Mouse (Mus musculus) thymus, adult 18-20 months (tissue): ENCODE data around the gene Pfn3.
"Not testable (repeated sequence)": the region's sequence is repeated elsewhere in the genome, so short reads cannot be mapped to it uniquely, and the experiment has no call there.

ENCODE experiments used
- DNase-seq, 2 experiments: peaks; one replicate each; pipeline ENCODE4 v3.0.0; 2022; ENCODE audit warnings: mixed read lengths in 2 of 2

Pfn3 gene

GRCm38 (mm10) chr13:55414743-55415380, at the start of gene Pfn3:
Gene Pfn3 (minus strand): TSS chr13:55415232.
- no peak for DNase-seq

DNA sequence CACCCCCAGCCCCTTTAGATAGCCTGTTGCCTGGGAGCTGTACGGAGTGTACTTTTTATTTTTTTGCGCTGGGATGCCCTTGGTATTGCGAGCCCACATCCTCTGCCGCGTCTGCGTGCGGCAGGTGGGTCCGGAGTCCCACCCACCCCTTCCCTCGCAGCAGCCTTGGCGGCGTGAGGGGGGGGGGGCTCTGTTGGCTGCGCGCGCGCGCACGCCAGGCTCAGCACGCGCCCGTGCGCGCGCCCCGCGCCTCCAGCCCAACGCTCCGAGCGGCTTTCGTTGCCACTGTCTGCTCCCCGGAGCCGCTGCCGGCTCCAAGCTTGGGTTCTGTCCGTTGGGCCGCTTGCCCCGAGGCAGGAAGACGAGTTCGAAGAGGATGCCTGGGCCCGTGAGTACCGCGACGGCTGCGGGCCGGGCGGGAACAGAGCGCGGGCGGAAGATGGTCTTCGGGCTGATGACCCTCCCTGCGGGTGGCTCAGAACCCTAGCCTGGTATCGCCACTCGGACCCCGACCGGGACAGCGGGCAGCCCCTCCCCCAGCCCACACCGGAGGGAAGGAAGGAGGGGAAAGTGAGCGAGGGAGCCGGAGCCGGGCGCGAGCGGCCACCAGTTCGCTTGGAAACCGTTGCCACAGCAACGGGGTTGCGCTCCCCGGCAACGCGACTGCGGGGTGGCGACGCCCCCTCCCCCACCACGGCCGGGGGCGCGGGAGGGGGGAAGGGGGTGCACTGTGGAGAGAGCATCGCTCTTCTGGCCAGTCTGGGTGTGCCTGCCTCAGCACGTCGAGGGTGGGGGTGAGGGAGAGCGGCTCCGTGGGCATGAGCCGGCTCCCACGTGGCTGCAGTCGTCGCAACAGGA, 49.2 kb upstream of the Pfn3 start, which contains the start of gene Prr7:
TSS of gene Prr7 (plus strand) at position 241 of the 858 bp plus-strand sequence.
- peak; percentile 54 to 69 for DNase-seq

- peak in 1 of 2 experiments; percentile 18 for DNase-seq
Observed at GRCm38 (mm10) chr13:55463399-55464026, 48.5 kb upstream of the Pfn3 start.

DNA sequence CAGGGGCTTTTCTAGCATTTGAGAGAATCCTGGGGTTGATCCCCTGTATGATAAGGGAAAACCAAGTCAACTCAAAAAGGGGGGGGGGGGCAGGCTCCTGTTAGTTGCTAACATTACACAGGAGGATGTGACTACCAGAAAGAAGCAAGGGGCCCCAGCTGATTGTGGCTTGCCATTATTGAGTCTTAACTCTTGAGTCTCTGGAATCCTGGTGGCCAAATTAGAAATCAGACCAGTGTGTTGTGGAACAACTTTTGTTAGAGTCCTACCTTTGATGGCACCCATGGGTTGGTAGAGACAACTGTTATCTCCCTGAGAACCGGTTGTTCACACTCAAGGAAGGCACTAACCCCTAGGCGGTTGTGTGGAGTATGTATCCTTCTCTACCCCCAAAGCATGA, 47.9 kb upstream of the Pfn3 start:
- DNase-seq, result peak in 1 of 2 experiments; percentile 7

- DNase-seq, result no peak
Observed at GRCm38 (mm10) chr13:55451785-55452549, 36.9 kb upstream of the Pfn3 start.

DNA sequence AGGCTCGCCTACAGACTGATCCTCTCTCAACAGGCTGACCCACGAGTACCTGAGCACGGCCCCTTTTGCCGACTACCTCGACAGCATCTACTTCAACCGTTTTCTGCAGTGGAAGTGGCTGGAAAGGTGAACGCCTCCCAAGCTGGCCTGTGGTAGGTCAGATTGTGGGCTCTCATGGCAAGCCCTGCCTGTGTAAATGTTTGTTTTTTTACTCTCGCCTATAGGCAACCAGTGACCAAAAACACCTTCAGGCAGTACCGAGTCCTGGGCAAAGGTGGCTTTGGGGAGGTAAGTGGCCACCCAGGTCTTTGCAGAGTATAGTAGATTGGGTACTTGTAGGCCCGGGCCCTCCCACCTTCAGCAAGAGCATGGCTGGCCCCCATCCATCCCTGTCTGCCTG, 36.3 kb upstream of the Pfn3 start:
- no peak for DNase-seq

DNA sequence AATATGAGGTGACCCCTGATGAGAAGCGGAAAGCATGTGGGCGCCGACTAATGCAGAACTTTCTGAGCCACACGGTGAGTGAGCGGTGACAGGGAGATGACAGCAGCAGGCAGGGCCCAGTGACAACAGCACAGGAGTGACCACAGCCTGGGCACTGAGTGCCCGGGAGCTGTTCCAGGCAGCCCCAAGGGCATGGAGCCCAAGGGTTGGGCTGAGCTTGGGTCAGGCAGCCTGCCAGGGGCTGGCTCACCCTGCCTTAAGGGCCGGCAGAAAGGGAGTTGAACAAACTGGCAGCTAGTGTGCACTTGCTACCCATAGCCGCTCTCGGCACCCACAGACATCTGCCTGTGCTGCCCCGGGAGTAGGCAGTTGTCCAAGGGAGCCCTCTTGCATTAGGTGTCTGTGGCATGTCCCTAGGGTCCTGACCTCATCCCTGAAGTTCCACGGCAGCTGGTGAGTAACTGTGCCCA, 35.5 kb upstream of the Pfn3 start:
- DNase-seq, result no peak

DNA sequence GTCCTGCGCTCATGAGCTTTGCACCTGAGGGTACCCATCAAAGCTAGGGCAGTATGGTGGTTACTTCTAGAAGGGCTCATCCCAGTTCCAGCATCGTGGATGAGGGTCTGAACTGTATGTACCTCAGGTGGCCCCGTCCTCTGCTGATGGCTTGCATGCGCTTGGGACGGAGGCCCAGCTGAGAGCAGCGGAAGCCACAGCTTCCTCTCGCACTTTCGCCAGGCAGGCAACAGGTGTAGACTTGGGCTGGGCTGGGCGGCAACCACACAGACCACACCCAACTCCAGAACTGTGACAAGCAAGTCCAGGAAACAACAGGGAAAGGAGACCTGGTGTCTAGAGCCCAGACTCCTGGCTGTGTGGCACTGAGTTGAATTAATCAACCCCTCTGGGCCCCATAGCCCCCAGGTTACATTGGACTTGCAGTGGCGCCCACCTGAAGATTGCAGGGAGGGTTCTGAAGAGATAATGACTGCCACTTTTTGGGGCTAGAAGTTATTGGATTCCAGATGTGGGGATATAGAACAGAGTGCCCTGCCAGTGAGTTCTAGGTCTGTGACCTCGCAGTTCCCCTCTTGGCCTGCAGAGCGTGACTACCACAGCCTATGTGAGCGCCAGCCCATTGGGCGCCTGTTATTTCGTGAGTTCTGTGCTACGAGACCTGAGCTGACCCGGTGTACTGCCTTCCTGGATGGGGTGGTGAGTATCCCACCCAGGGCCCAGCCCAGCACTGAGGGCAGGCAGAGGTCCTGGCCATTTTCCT, 34.8 kb upstream of the Pfn3 start:
- peak; percentile 73 to 81 for DNase-seq

GRCm38 (mm10) chr13:55449205-55449604, 34.2 kb upstream of the Pfn3 start:
- peak in 1 of 2 experiments; percentile 55 for DNase-seq

GRCm38 (mm10) chr13:55448131-55448530, 33.1 kb upstream of the Pfn3 start:
- no peak for DNase-seq

GRCm38 (mm10) chr13:55447543-55447943, 32.5 kb upstream of the Pfn3 start:
- DNase-seq, result peak; percentile 61 to 78

- peak in 1 of 2 experiments; percentile 30 for DNase-seq
Observed at GRCm38 (mm10) chr13:55446483-55447105, 31.6 kb upstream of the Pfn3 start.

- peak in 1 of 2 experiments; percentile 56 for DNase-seq
Observed at GRCm38 (mm10) chr13:55445361-55446091, 30.5 kb upstream of the Pfn3 start.

GRCm38 (mm10) chr13:55444937-55445315, 29.9 kb upstream of the Pfn3 start, which contains the start of gene Grk6:
Gene Grk6 (plus strand): TSS chr13:55445072.
- DNase-seq, result peak; percentile 99 to 100

DNA sequence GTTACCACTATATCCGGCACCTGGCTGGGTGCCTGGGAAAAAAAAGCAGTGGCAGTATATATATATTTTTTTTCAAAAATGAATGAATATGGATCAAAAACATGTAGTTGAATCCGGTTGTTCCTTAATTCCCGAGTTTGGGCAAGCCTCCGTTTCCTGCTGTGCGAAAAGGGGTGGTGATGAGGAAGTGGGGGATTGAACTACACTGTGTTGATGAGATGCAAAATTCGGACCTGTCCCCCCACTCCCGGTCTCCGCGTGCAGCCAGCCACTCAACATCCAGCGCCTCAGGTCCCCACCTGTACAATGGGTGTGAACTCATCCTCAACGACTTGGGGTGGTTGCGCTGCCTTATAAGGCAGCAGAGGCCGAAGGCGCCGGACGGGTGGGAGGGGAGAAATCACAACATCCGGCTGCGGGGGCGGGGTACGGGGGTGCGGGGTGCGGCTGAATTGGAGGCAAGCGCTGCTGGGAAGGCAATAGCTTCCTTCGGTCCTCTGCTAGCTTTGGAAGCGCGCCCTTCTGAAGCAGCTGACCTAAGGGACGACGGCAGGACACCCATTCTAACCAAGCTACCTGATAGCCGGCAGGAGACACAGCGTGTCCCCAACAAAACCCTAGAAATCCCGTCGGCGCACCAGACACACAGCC, 29.4 kb upstream of the Pfn3 start:
- peak; percentile 71 to 86 for DNase-seq

GRCm38 (mm10) chr13:55443799-55444285, 28.8 kb upstream of the Pfn3 start:
- DNase-seq, result no peak

DNA sequence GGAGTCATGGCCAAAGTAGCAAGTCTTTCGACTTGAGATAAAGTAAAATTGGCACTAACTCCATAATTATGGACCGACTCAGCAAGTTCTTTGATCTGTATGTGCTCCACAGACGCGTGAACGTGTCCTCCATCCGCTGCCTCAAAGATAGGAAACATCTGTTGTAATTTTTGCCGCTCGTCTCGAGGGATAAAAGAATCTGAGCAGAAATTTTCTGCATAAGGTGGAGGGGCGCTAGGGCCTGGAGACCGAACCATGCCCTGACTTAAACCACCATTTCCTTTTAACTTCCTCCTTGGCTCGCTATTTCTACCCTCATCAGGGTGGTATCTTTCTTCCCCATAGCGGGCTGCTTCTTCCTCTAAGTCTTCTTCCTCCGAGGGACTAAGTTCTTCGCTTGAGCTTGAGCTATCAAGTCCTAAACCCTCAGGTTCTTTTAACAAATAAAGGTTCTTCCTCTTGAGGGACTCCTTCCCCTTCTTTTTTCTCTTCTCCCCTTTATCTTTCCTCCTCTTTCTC, 22.1 kb upstream of the Pfn3 start:
- DNase-seq, result not testable (repeated sequence)

- DNase-seq, result peak in 1 of 2 experiments; percentile 78
Observed at GRCm38 (mm10) chr13:55431889-55432685, 17.1 kb upstream of the Pfn3 start.

GRCm38 (mm10) chr13:55430566-55430965, 15.5 kb upstream of the Pfn3 start:
- no peak for DNase-seq
